ENCODE assay signal across 1 mouse cellular context in the genomic region with DNA sequence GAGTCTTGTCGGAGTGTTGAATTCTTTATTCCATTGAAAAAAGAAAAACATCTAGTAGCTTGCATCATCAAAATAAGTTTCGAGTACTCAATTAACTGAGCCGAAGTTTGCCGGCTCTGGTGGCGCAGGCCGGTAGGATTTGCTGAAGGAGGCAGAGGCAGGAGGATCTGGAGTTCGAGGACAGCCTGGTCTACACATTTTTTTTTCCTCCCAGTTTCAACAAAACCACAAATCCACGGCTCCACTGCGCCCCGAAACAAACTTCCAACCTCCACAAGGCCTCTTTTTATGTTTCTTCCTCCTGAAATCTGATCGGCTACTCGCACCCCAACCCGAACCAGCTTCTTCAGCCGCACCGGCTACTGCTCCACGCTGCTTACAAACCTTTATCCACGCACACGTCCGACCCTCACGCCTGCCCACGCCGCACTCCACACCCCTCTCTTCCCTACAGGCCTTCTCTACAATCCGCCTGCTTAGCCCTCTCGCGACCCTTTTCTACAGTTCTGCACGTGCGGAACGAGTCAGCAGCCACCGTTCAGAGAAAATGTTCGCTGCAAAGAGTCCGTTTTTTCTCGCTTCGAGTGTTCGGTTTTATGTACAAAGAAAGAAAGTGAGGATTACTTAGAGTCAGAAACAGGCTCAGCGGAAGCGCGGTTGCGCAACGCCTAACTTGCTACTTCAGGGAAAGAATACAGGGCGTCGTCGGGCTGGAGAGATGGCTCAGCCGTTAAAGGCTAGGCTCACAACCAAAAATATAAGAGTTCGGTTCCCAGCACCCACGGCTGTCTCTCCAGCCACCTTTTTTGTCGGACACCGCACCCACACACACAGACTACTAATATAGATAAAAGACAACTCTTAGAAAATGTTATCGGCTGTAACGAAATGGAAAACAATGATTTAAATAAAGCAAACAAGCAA.
TF ChIP-seq lines count a peak whose summit lies in the region.

No protein-coding gene starts in this region.

TF ChIP-seq in CH12.LX, 34 proteins besides CTCF, POLR2A, EP300 and RAD21:
- TF ChIP-seq MAFK (IDR thresholded peaks at IDR 0.05; ENCODE audit: insufficient replicate concordance, low read length), result peak; percentile 94
- no peak for TF ChIP-seq RCOR1 (conservative IDR thresholded peaks at IDR 0.05; ENCODE audit: low read depth, low read length)
- no peak for TF ChIP-seq MEF2A (IDR thresholded peaks at IDR 0.05; ENCODE audit: borderline replicate concordance, low read depth, low read length)
- peak; percentile 88 for TF ChIP-seq BHLHE40 (IDR thresholded peaks at IDR 0.05; ENCODE audit: low read depth, low read length)
- no peak for TF ChIP-seq POLR2AphosphoS2 (IDR thresholded peaks at IDR 0.05; ENCODE audit: low read depth, low read length)
- TF ChIP-seq JUN (IDR thresholded peaks at IDR 0.05; ENCODE audit: insufficient read depth, low read depth, low read length), result no peak
- no peak for TF ChIP-seq USF2 (conservative IDR thresholded peaks at IDR 0.05; ENCODE audit: low read depth, low read length)
- no peak for TF ChIP-seq TCF12 (IDR thresholded peaks at IDR 0.05; ENCODE audit: low read depth, low read length)
- no peak for TF ChIP-seq ZC3H11A (IDR thresholded peaks at IDR 0.05; ENCODE audit: low read depth, low read length)
- no peak for TF ChIP-seq ETS1 (conservative IDR thresholded peaks at IDR 0.05; ENCODE audit: low read depth, low read length)
- no peak for TF ChIP-seq CHD1 (IDR thresholded peaks at IDR 0.05; ENCODE audit: low read depth, low read length)
- TF ChIP-seq TBP (conservative IDR thresholded peaks at IDR 0.05; ENCODE audit: low read depth, low read length), result peak; percentile 100
- peak; percentile 77 for TF ChIP-seq JUND (conservative IDR thresholded peaks at IDR 0.05; ENCODE audit: low read depth, low read length)
- TF ChIP-seq ELF1 (IDR thresholded peaks at IDR 0.05; ENCODE audit: low read depth, low read length), result peak; percentile 97
- TF ChIP-seq NELFE (IDR thresholded peaks at IDR 0.05; ENCODE audit: low read depth, low read length), result no peak
- TF ChIP-seq ZKSCAN1 (IDR thresholded peaks at IDR 0.05; ENCODE audit: borderline replicate concordance, low read depth, low read length), result no peak
- no peak for TF ChIP-seq CHD2 (IDR thresholded peaks at IDR 0.05; ENCODE audit: low read length)
- TF ChIP-seq SMC3 (IDR thresholded peaks at IDR 0.05; ENCODE audit: low read depth, low read length), result no peak
- TF ChIP-seq MAX (IDR thresholded peaks at IDR 0.05; ENCODE audit: low read length), result no peak
- TF ChIP-seq PAX5 (IDR thresholded peaks at IDR 0.05; ENCODE audit: low read length), result no peak
- peak; percentile 66 for TF ChIP-seq NRF1 (IDR thresholded peaks at IDR 0.05; ENCODE audit: low read depth, low read length)
- TF ChIP-seq GABPA (IDR thresholded peaks at IDR 0.05; ENCODE audit: insufficient replicate concordance, low read depth, low read length), result no peak
- TF ChIP-seq HCFC1 (IDR thresholded peaks at IDR 0.05; ENCODE audit: low read depth, low read length), result no peak
- TF ChIP-seq MAZ (IDR thresholded peaks at IDR 0.05; ENCODE audit: low read depth, low read length), result no peak
- TF ChIP-seq KAT2A (IDR thresholded peaks at IDR 0.05; ENCODE audit: insufficient replicate concordance, low read length), result peak; percentile 72; the same call in 1 of the 2 replicates
- no peak; the same call in 1 of the 2 replicates for TF ChIP-seq SIN3A (IDR thresholded peaks at IDR 0.05; ENCODE audit: low read length)
- no peak for TF ChIP-seq USF1 (IDR thresholded peaks at IDR 0.05; ENCODE audit: low read depth, low read length)
- TF ChIP-seq ZNF384 (IDR thresholded peaks at IDR 0.05; ENCODE audit: low read depth, low read length), result peak; percentile 68
- peak; percentile 65; the same call in 1 of the 2 replicates for TF ChIP-seq E2F4 (IDR thresholded peaks at IDR 0.05; ENCODE audit: insufficient replicate concordance, low read depth, low read length)
- TF ChIP-seq ZMIZ1 (IDR thresholded peaks at IDR 0.05; ENCODE audit: low read depth, low read length), result no peak
- no peak for TF ChIP-seq MYC (IDR thresholded peaks at IDR 0.05; ENCODE audit: low read depth, low read length)
- no peak for TF ChIP-seq MXI1 (IDR thresholded peaks at IDR 0.05; ENCODE audit: low read depth, low read length)
- 0 out of 2 replicates have a peak, but pooled peaks have one; percentile 55 for TF ChIP-seq UBTF (IDR thresholded peaks at IDR 0.05; ENCODE audit: low read depth, low read length)
- TF ChIP-seq IRF4 (IDR thresholded peaks at IDR 0.05; ENCODE audit: low read depth, low read length), result peak; percentile 23; the same call in 1 of the 2 replicates
